Mouse (Mus musculus) left cerebral cortex, postnatal 4 days (tissue): Measurements from ENCODE around the gene Alox12b. TPM values are rescaled to one million over a fixed set of nuclear protein-coding genes. Genes with fewer than 3 reads are reported as not detected.
A peak's percentile ranks its signal among the peaks of the same experiment; 100 is the strongest.

Experiments
- DNase-seq: peaks from one replicate; pipeline ENCODE4 v3.0.0-alpha.2; 2022
- intact Hi-C: fragments of 180-260 bp; cut with DNase I; formaldehyde crosslinking; loops from one replicate; pipeline ENCODE4 v1.15.1; 2025
- total RNA-seq, 2 experiments: library from RNA; stranded (reverse); gene quantifications; 2 replicates each; pipeline ENCODE4 v1.2.3; 2021

Alox12b gene
- total RNA-seq, 2 experiments from 2014 or later, result 0.16 to 0.18 TPM

GRCm38 (mm10) chr11:69123056-69123692 is 33.6 kb upstream of the Alox12b start:
- peak; percentile 89 for DNase-seq
- intact Hi-C loops, result loop anchor here (2.0 kb wide), 1 partner anchor 60 kb away; no protein-coding TSS in a partner anchor

DNA sequence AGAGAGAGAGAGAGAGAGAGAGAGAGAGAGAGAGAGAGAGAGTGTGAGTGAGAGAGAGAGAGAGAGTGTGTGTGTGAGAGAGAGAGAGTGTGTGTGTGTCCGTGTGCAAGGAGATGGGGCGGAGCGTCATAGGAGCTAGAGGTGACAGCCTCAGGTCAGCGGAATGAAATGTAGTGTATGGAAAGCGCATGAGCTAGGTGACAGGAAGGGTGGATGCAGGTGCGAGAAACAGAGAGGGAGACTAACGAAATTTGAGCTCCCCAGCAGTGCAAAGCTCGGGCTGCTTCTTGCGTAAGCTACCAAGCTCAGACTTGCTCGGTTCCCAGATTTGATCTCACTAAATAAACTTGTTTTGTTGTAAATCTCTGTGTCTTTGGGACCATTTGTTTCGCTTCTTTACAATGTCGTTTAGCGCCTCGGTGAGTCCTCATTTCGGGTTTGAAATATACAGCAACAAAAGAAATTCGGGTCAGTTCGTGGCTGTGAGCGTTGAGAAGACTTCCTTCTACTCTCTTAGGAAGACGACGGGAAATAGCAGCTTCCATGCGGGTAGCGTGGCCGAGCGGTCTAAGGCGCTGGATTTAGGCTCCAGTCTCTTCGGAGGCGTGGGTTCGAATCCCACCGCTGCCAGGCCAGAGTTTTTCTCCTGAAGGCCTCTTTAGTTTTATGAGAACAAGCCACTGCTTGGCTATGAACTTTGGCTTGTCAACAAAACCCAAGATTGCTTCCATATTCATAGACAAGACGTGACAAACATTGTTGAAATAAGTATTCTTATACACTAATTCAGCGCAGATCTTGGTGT is 32.9 kb upstream of the Alox12b start:
- DNase-seq, result peak; percentile 90
- intact Hi-C loops, result loop anchor here (2.0 kb wide), 1 partner anchor 61 kb away; no protein-coding TSS in a partner anchor

- peak; percentile 53 for DNase-seq
- intact Hi-C loops, result no loop called here
Observed at GRCm38 (mm10) chr11:69124498-69124847, 32.3 kb upstream of the Alox12b start.

DNA sequence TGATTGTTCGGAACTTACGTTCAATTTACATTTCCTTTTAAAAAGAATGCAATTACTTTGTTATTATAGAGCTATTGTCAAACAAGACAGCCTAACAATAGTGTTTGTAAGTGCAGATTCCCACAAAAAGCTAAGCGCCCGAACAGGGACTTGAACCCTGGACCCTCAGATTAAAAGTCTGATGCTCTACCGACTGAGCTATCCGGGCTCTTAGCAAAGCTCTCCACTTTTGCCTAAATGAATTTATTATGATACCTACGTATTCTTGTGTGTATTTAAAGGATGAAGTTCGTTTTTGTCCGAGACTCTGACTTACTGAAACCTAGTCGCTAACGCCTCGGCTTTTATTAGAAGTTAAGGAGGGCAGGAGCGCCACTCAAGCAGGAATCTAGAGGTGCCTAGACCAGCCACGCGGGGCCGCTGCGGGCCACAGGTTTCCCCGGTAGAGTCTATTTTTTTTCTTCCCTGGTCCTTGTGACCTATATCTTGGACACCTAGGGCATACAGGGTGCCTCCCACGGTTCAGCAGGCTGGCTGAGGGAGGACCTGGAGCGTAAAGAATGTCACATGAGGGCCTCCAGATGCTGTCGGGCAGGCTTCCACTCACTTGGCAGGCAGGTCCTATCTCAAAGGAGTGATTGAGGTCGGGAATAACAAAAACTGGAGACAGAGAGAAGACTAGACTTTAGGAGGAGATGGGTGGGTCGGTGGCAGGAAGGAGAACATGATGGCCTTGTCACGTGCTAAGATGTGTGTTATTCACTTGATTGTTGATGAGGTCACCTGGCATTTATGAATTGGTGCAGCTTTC is 31.5 kb upstream of the Alox12b start:
- intact Hi-C loops, result no loop called here
- peak; percentile 78 for DNase-seq

GRCm38 (mm10) chr11:69125852-69125918 is 31.1 kb upstream of the Alox12b start, which contains the start of gene Aloxe3:
Aloxe3 (plus strand) TSS chr11:69125896.
- DNase-seq, result no peak
- intact Hi-C loops, result no loop called here

DNA sequence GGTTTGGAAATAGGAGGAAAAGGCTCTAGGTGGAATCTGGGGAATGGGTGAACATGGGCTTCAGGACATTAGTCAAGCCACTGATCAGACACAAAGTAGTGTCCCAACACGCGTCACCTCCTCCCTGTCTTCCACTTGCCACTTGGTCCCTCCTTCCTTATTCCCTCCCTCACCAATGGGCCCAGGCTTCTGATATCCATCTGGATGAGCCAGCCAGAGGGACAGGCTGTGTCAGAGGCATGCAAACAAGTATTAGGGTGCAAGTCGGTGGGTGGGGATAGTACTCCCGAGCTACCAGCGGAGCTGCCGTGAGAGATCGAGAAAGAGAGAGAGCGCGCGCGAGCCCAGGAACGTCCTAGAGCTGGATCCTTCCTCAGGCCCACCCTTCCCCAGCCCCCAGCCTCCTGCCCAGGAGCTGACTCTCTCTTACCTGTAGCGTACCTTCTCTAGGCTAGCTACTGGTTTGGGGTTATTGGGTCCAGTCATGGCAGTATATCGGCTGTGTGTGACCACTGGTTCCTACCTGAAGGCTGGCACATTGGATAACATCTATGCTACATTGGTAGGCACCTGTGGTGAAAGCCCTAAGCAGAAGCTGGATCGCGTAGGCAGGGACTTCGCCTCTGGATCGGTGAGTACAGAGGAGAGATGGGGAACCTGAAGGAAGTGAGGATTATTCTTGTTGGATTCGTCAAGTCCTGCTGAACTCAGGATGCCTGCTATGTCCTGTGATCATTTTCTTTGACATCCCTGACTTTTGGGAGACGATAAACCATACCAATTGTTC is 30.7 kb upstream of the Alox12b start:
- intact Hi-C loops, result no loop called here
- DNase-seq, result no peak

- intact Hi-C loops, result no loop called here
- DNase-seq, result no peak
Observed at GRCm38 (mm10) chr11:69126706-69127095, 30.1 kb upstream of the Alox12b start.

DNA sequence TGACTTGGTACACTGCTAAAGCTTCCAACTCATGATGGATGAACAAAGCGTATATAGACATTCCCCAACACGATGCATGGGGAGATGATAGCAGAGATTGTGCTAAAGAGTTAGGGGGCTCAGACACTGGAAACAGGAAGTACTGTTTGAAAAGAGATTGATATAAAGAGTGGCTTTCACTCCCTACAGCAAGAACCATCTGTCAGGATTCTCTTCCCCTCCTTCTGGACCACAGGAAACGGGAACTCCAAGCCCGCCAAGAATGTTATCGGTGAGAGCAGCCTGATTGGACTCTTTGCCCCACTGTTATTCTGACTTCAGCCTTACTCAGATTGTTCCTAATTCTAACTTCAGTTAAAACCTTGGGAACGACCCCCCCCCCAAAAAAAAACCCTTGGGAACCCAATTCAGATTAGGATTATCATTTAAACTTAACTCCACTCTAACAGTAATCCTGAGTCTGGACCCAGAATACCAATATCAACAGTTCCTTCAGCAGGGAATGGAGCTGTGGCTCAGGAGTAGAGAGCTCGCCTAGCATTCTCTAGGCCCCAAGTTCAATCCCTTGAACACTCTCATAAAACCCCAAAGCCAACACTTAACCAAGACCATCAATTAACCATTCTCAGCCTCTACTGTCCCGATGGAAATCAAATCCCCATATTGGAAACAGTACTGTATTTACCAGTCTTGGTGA is 28.2 kb upstream of the Alox12b start:
- no peak for DNase-seq
- intact Hi-C loops, result no loop called here

- intact Hi-C loops, result no loop called here
Observed at GRCm38 (mm10) chr11:69133566-69133922, 23.2 kb upstream of the Alox12b start.

DNA sequence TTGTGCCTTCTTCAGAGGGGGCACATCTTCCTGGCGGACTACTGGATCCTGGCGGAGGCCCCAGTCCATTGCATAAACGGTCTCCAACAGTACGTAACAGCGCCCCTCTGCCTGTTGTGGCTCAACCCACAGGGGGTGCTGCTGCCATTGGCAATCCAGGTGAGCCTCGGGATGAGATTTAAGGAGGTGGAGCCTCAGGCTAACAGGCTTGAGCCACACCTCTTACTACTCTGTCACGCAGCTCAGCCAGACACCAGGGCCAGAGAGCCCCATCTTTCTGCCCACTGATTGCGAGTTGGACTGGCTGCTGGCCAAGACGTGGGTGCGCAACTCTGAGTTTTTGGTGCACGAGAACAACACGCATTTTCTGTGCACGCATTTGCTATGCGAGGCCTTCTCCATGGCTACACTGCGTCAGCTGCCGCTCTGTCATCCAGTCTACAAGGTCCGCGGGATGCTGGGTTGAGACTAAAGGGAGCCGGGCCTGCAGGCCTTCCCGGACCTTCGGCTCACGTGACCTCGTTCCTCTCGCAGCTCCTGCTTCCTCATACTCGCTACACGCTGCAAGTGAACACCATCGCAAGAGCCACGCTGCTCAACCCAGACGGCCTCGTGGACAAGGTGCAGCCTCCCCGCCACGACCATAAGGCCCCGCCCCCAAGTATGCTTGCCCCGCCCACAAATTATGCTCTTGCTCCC is 22.7 kb upstream of the Alox12b start:
- peak; percentile 59 for DNase-seq
- intact Hi-C loops, result no loop called here

More at GRCm38 (mm10) chr11:69133566-69133922, 23.2 kb upstream of the Alox12b start:
- DNase-seq, result no peak

GRCm38 (mm10) chr11:69134622-69134968 is 22.2 kb upstream of the Alox12b start:
- DNase-seq, result no peak
- intact Hi-C loops, result no loop called here

- intact Hi-C loops, result no loop called here
- no peak for DNase-seq
Observed at GRCm38 (mm10) chr11:69135361-69135760, 21.4 kb upstream of the Alox12b start.

- intact Hi-C loops, result no loop called here
- DNase-seq, result peak; percentile 31
Observed at GRCm38 (mm10) chr11:69147546-69147945, 9.2 kb upstream of the Alox12b start.

GRCm38 (mm10) chr11:69148451-69148960 is 8.3 kb upstream of the Alox12b start:
- intact Hi-C loops, result no loop called here

GRCm38 (mm10) chr11:69149728-69150127 is 7.1 kb upstream of the Alox12b start:
- peak; percentile 81 for DNase-seq
- intact Hi-C loops, result no loop called here

More at GRCm38 (mm10) chr11:69148451-69148960, 8.3 kb upstream of the Alox12b start:
- no peak for DNase-seq

DNA sequence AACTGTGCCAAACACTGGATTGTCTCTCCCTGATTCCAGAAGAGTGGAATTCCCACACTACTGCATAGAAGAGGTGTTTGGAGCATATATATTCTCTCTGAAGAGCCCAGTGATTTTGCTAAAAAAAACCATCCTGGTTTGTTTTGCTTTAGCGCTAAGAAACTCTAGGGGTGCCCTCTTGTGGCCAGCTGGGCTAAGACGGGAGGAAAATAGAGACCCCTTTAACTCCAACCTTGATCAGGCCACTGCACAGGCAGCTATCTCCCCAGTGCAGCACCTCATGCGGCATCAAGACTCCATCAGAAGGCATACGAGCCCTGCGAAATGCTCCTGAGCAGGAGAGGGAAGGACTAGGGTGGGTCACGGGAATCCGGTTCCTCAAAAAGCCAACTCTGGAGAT is 6.3 kb upstream of the Alox12b start:
- intact Hi-C loops, result no loop called here
- DNase-seq, result peak; percentile 82

- no peak for DNase-seq
- intact Hi-C loops, result no loop called here
Observed at GRCm38 (mm10) chr11:69151004-69151403, 5.8 kb upstream of the Alox12b start.

GRCm38 (mm10) chr11:69153831-69154230 is 3.0 kb upstream of the Alox12b start:
- intact Hi-C loops, result no loop called here
- no peak for DNase-seq

DNA sequence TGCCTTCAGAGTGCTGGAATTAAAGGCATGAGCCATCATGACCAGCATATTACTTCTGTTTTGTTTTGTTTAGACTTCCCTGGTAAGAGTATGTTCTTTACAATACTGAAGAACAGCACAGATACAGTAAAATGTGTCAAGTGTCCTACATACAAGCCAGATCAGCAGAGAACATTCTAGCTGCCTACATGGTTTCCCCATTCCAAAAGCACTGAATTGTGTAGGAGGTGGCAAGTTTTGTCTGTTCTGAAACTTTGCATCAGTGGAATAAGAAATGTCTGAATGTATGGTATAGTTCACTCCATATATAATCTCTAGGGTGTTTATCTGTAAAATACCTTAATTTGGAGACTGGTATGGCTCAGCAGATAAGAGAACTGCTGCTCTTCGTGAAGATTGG is 1.4 kb upstream of the Alox12b start:
- intact Hi-C loops, result no loop called here
- no peak for DNase-seq

- intact Hi-C loops, result no loop called here
- DNase-seq, result no peak
Observed at GRCm38 (mm10) chr11:69169313-69169712, 12.5 kb downstream of the Alox12b start.
